Mouse (Mus musculus) lung, embryonic 14.5 days (tissue): ENCODE results near the gene Mpv17l2. TPM values are rescaled to one million over a fixed set of nuclear protein-coding genes. Genes with fewer than 3 reads are reported as not detected.

Experiments
- ATAC-seq: fragments of 200-750 bp; cut with Nextera tagmentation; 2 replicates; pipeline ENCODE4 v1.8.0; 2017; ENCODE audit warnings: mild to moderate bottlenecking, moderate TSS enrichment, moderate library complexity; ENCODE audit not compliant: insufficient read depth
- DNase-seq: peaks from one replicate; pipeline ENCODE4 v3.0.0-alpha.2; 2015
- H3K27ac ChIP-seq: fragments of 300-500 bp; sonication (generic); 2 replicates; pipeline ENCODE4 v1.5.1; 2014; ENCODE audit warnings: low read depth, mild to moderate bottlenecking, moderate library complexity
- H3K27me3 ChIP-seq: fragments of 300-500 bp; sonication (generic); 2 replicates; pipeline ENCODE4 v1.6.1; 2014; ENCODE audit warnings: low read length, control low read depth; ENCODE audit not compliant: insufficient read depth
- H3K36me3 ChIP-seq: fragments of 300-500 bp; sonication (generic); 2 replicates; pipeline ENCODE4 v1.6.1; 2014; ENCODE audit warnings: control low read depth; ENCODE audit not compliant: insufficient read depth
- H3K4me1 ChIP-seq: fragments of 300-500 bp; sonication (generic); 2 replicates; pipeline ENCODE4 v1.6.1; 2014; ENCODE audit warnings: antibody characterized with exemption, control low read depth; ENCODE audit not compliant: insufficient read depth
- H3K4me2 ChIP-seq: fragments of 300-500 bp; sonication (generic); 2 replicates; pipeline ENCODE4 v1.6.1; 2014; ENCODE audit warnings: mild to moderate bottlenecking
- H3K4me3 ChIP-seq: fragments of 300-500 bp; sonication (generic); 2 replicates; pipeline ENCODE4 v1.5.1; 2014; ENCODE audit warnings: low read depth, low read length
- H3K9ac ChIP-seq: fragments of 300-500 bp; sonication (generic); 2 replicates; pipeline ENCODE4 v1.6.1; 2014
- H3K9me3 ChIP-seq: fragments of 300-500 bp; sonication (generic); 2 replicates; pipeline ENCODE4 v1.6.1; 2016; ENCODE audit warnings: low read depth, low read length, control low read depth
- CTCF ChIP-seq: IDR thresholded peaks from 2 replicates; pipeline ENCODE4 v1.5.1; 2016; ENCODE audit warnings: antibody characterized with exemption, low read depth
- WGBS: fragments of 180-500 bp; shearing (Covaris S2); extraction: QIAGEN DNeasy Blood & Tissue Kit; methylation state at CpG from one replicate; pipeline ENCODE4 v1.1.7; 2014; 5-methylcytosine and 5-hydroxymethylcytosine counted together
- polyA plus RNA-seq: library from polyadenylated mRNA; unstranded; fragments of >200 nt; fragmentation: Nextera tagmentation; extraction: Ambion mirVana; gene quantifications from 2 replicates; pipeline ENCODE4 v1.2.1, GENCODE M21; 2014

Mpv17l2 gene
- polyA plus RNA-seq, 1 experiment from 2014 or later = 27.9 TPM

DNA sequence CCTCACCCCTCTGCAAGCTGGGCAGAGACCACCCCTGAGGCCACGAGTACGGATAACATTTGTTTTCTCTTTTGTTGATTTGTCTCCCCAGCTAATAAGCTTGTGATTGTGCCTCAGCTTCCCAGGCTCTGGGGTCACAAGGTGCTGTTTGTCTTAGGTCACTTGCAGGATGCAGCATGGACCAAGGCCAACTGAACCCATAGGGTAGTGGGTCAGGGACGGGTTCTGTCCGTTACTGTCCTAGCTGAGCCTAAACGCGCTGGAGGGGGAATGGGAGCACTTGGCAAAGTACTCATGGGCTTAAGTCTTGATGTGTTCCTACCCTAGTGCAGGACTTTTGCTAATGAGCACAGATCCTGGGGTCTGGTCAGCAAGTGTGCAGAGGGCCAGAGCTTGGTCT lies 6.8 kb upstream of the Mpv17l2 start:
- ATAC-seq = no peak
- no peak overlapping the region for H3K27ac ChIP-seq

DNA sequence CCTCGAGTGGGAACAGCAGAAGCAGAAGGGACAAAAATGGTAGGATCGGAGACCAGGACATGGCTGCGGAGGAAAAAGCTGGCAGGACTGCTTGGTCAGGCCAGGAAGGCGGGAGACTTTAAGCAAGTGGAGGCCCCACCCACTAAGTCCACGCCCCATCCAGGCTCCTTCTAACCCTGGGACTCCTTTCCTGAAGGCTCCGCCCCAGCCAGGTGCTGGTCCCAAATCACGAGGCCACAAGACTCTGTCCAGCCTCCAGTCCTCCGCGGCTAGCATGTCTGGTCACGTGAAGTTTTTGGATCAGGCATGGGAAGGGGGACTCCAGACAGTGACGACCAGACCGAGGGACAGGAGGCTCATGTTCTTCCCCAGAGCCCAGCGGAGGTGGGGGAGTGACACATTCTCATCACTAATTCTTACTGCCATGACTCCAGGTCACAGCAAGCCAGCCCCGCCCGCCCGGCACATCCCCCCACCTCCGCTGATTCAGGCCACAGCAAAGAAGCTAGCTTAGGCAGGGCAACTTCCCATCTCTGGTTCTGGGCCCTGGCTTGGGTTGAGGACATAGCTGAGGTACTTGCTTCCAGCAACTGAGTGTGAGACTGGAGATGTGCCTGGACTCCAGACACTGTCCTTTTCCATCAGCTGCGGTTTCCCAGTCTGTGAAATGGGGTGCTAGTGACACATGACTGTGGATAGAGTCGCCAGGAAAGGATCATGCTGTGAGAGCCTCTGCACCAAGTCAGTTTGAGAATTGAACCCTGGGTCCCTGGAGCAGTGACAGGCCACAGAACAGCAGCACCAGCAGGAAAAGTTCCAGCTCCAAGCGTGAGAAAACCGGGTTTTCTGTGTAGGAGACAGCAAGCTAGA lies 6.1 kb upstream of the Mpv17l2 start:
- peaks cover 45% of the 10 kb centered on the region for H3K36me3 ChIP-seq

More for the DNA sequence above, 6.8 kb upstream of the Mpv17l2 start:
- Histone ChIP-seq H3K4me1 (no peaks in the 10 kb centered on the region), H3K9me3 (no peaks in the 10 kb centered on the region), H3K4me3 (no peak overlapping the region), H3K9ac (no peak overlapping the region), H3K36me3 (peaks cover 52% of the 10 kb centered on the region), H3K4me2 (no peak overlapping the region), H3K27me3 (no peaks in the 10 kb centered on the region)
- TF ChIP-seq CTCF = no peak
- WGBS = 75% methylated on average over 6 of the region's 6 CpGs
- DNase-seq = no peak

DNA sequence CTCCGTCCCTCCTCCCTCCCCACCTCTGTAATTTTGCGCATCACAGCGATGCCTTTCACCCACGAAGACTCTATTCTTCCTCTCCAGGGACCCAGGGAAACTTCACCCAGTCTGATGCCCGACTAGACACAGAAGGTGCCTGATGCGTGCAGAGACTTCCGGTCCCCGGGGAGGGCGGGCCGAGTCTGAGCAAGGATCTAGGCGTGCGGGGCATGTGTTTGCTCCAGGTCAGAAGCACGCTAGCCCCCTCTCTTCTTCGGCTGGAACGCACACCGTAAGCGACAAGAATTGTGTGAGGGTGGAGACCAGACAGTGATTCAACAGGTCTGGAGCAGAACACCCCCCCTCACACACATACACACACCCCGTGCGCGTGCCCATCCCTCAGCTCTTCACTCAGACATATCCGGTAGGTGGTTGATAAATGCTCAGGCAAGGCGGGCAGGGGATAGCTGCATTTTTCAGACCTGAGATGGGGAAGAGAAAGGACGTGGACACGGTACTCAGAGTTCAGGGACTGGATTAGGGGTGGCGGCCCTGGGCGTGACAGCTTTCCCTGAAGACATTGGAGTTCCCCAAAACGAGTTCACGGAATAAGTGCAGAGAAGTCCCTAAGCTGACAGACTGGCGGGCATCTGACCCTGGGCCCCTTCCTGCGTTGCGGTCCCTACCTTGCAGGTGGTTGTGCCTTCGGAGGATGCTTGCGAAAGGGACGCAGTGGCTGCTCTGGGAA lies 5.3 kb upstream of the Mpv17l2 start:
- ATAC-seq = no peak
- WGBS = under 1% methylated on average over 34 of the region's 34 CpGs

More for the DNA sequence above, 6.1 kb upstream of the Mpv17l2 start:
- peak overlapping the region; percentile 49 for H3K4me3 ChIP-seq
- H3K27me3 ChIP-seq = no peaks in the 10 kb centered on the region
- WGBS = 6% methylated on average over 21 of the region's 21 CpGs
- DNase-seq (peak; percentile 85), ATAC-seq (peak; percentile 67)
- peak overlapping the region; percentile 58 for H3K9ac ChIP-seq
- H3K27ac ChIP-seq = peak overlapping the region; percentile 26
- H3K4me2 ChIP-seq = peak overlapping the region; percentile 83
- no peaks in the 10 kb centered on the region for H3K4me1 ChIP-seq
- no peaks in the 10 kb centered on the region for H3K9me3 ChIP-seq
- TF ChIP-seq CTCF = no peak

GRCm38 (mm10) chr8:70765329-70765728 lies 4.6 kb upstream of the Mpv17l2 start:
- Histone ChIP-seq H3K4me2 (peak overlapping the region; percentile 83), H3K4me1 (no peaks in the 10 kb centered on the region), H3K4me3 (peak overlapping the region; percentile 49), H3K9me3 (no peaks in the 10 kb centered on the region), H3K27me3 (no peaks in the 10 kb centered on the region), H3K36me3 (peaks cover 31% of the 10 kb centered on the region), H3K27ac (no peak overlapping the region), H3K9ac (peak overlapping the region; percentile 58)
- ATAC-seq = no peak
- no peak for TF ChIP-seq CTCF
- 68% methylated on average over 9 of the region's 9 CpGs for WGBS
- no peak for DNase-seq

More for the DNA sequence above, 5.3 kb upstream of the Mpv17l2 start:
- DNase-seq = peak; percentile 59
- Histone ChIP-seq H3K9ac (peak overlapping the region; percentile 58), H3K4me3 (peak overlapping the region; percentile 49), H3K4me1 (no peaks in the 10 kb centered on the region), H3K27me3 (no peaks in the 10 kb centered on the region), H3K27ac (peak overlapping the region; percentile 26), H3K9me3 (no peaks in the 10 kb centered on the region), H3K4me2 (peak overlapping the region; percentile 83), H3K36me3 (peaks cover 38% of the 10 kb centered on the region)
- 0 out of 2 replicates have a peak, but pooled peaks have one; percentile 1 for TF ChIP-seq CTCF

- H3K9me3 ChIP-seq = no peaks in the 10 kb centered on the region
Observed at GRCm38 (mm10) chr8:70764676-70765075, 3.9 kb upstream of the Mpv17l2 start.

GRCm38 (mm10) chr8:70764026-70764425 lies 3.3 kb upstream of the Mpv17l2 start:
- Histone ChIP-seq H3K9me3 (no peaks in the 10 kb centered on the region), H3K4me1 (peaks cover 8% of the 10 kb centered on the region; the same call in 1 of the 2 replicates), H3K9ac (no peak overlapping the region), H3K27ac (no peak overlapping the region), H3K27me3 (no peaks in the 10 kb centered on the region), H3K4me2 (peak overlapping the region; percentile 4; the same call in 1 of the 2 replicates), H3K4me3 (no peak overlapping the region), H3K36me3 (peaks cover 18% of the 10 kb centered on the region)
- no peak for DNase-seq
- no peak for ATAC-seq
- TF ChIP-seq CTCF = no peak
- WGBS = 63% methylated on average over 8 of the region's 8 CpGs

More at GRCm38 (mm10) chr8:70764676-70765075, 3.9 kb upstream of the Mpv17l2 start:
- peaks cover 6% of the 10 kb centered on the region; the same call in 1 of the 2 replicates for H3K4me1 ChIP-seq
- no peak overlapping the region for H3K27ac ChIP-seq
- no peak overlapping the region for H3K4me2 ChIP-seq
- WGBS = 90% methylated on average over 13 of the region's 13 CpGs
- DNase-seq (no peak), ATAC-seq (no peak)
- no peak overlapping the region for H3K4me3 ChIP-seq
- H3K27me3 ChIP-seq = no peaks in the 10 kb centered on the region
- H3K9ac ChIP-seq = no peak overlapping the region
- TF ChIP-seq CTCF = no peak
- H3K36me3 ChIP-seq = peaks cover 25% of the 10 kb centered on the region
